Mouse (Mus musculus) adrenal gland, postnatal 10 days (tissue): Measurements from ENCODE around the gene Kpna7. TPM values are rescaled to one million over a fixed set of nuclear protein-coding genes. Genes with fewer than 3 reads are reported as not detected.
"Not testable (repeated sequence)": the region's sequence is repeated elsewhere in the genome, so short reads cannot be mapped to it uniquely, and the experiment has no call there.

Experiments used
- DNase-seq: peaks from one replicate; pipeline ENCODE4 v3.0.0; 2021; ENCODE audit warnings: mixed read lengths
- total RNA-seq, 2 experiments: library from RNA; stranded (reverse); gene quantifications; 2 replicates each; pipeline ENCODE4 v1.2.3; 2021

The Kpna7 gene
- total RNA-seq, 2 experiments from 2014 or later: not detected

- not testable (repeated sequence) for DNase-seq
These were observed 63.1 kb downstream of the Kpna7 start for GRCm38 (mm10) chr5:145020712-145021111.

GRCm38 (mm10) chr5:145020254-145020653, 63.6 kb downstream of the Kpna7 start:
- peak; percentile 24 for DNase-seq

GRCm38 (mm10) chr5:145016761-145017160, 67.1 kb downstream of the Kpna7 start:
- not testable (repeated sequence) for DNase-seq

GRCm38 (mm10) chr5:145014278-145014677, 69.6 kb downstream of the Kpna7 start:
- DNase-seq: no peak

- DNase-seq: no peak
These were observed 74.8 kb downstream of the Kpna7 start for GRCm38 (mm10) chr5:145008878-145009659.

- DNase-seq: peak; percentile 46
These were observed 78.2 kb downstream of the Kpna7 start for GRCm38 (mm10) chr5:145005596-145005995.

GRCm38 (mm10) chr5:145004495-145004894, 79.3 kb downstream of the Kpna7 start:
- no peak for DNase-seq

- no peak for DNase-seq
These were observed 80.5 kb downstream of the Kpna7 start for GRCm38 (mm10) chr5:145003362-145003761.

GRCm38 (mm10) chr5:144998491-144998890, 85.3 kb downstream of the Kpna7 start:
- no peak for DNase-seq

GRCm38 (mm10) chr5:144990481-144990880, 93.3 kb downstream of the Kpna7 start:
- DNase-seq: peak; percentile 16

- no peak for DNase-seq
These were observed 93.8 kb downstream of the Kpna7 start for GRCm38 (mm10) chr5:144990051-144990450.

- DNase-seq: no peak
These were observed 94.8 kb downstream of the Kpna7 start for GRCm38 (mm10) chr5:144989061-144989405.

GRCm38 (mm10) chr5:144988340-144989060, 95.3 kb downstream of the Kpna7 start:
- DNase-seq: peak; percentile 47

GRCm38 (mm10) chr5:144987561-144987960, 96.3 kb downstream of the Kpna7 start:
- no peak for DNase-seq

- no peak for DNase-seq
These were observed 99.0 kb downstream of the Kpna7 start for GRCm38 (mm10) chr5:144984839-144985238.

- DNase-seq: no peak
These were observed 100.6 kb downstream of the Kpna7 start for GRCm38 (mm10) chr5:144983227-144983626.

- DNase-seq: no peak
These were observed 104.7 kb downstream of the Kpna7 start for GRCm38 (mm10) chr5:144979110-144979509.

- DNase-seq: peak; percentile 69
These were observed 105.2 kb downstream of the Kpna7 start for GRCm38 (mm10) chr5:144978533-144979107.

GRCm38 (mm10) chr5:144971266-144971665, 112.6 kb downstream of the Kpna7 start:
- no peak for DNase-seq

GRCm38 (mm10) chr5:144965639-144966351, 118.0 kb downstream of the Kpna7 start, which contains the start of gene Smurf1:
Gene Smurf1, minus strand, starts transcription at chr5:144965847.
- peak; percentile 91 for DNase-seq

GRCm38 (mm10) chr5:144964872-144965638, 118.8 kb downstream of the Kpna7 start:
- DNase-seq: peak; percentile 92

- DNase-seq: no peak
These were observed 119.4 kb downstream of the Kpna7 start for GRCm38 (mm10) chr5:144964465-144964864.
